Mouse (Mus musculus) heart, embryonic 11.5 days (tissue): ENCODE measurements around the gene Rnf41. TPM values are rescaled to one million over a fixed set of nuclear protein-coding genes. Genes with fewer than 3 reads are reported as not detected.

Source experiments
- ATAC-seq: fragments of 200-750 bp; cut with Nextera tagmentation; replicated peaks from 2 replicates; pipeline ENCODE4 v1.8.0; 2017; ENCODE audit warnings: moderate library complexity; ENCODE audit not compliant: insufficient number of reproducible peaks, low FRiP score, low TSS enrichment
- H3K27ac ChIP-seq: fragments of 300-500 bp; sonication (generic); 2 replicates; pipeline ENCODE4 v1.5.1; 2014; ENCODE audit warnings: mild to moderate bottlenecking, low read depth, low read length
- H3K27me3 ChIP-seq: fragments of 300-500 bp; sonication (generic); 2 replicates; pipeline ENCODE4 v1.6.1; 2014; ENCODE audit warnings: mild to moderate bottlenecking, low read length, mixed read lengths; ENCODE audit not compliant: control insufficient read depth, insufficient read depth
- H3K36me3 ChIP-seq: fragments of 300-500 bp; sonication (generic); 2 replicates; pipeline ENCODE4 v1.6.1; 2014; ENCODE audit warnings: mild to moderate bottlenecking, low read length, moderate library complexity, mixed read lengths; ENCODE audit not compliant: control insufficient read depth, insufficient read depth
- H3K4me1 ChIP-seq: fragments of 300-500 bp; sonication (generic); 2 replicates; pipeline ENCODE4 v1.6.1; 2014; ENCODE audit warnings: low read length; ENCODE audit not compliant: control insufficient read depth, insufficient read depth
- H3K4me2 ChIP-seq: fragments of 300-500 bp; sonication (generic); 2 replicates; pipeline ENCODE4 v1.6.1; 2014; ENCODE audit warnings: mild to moderate bottlenecking, moderate library complexity
- H3K4me3 ChIP-seq: fragments of 300-500 bp; sonication (generic); 2 replicates; pipeline ENCODE4 v1.5.1; 2014; ENCODE audit warnings: low read depth, low read length
- H3K9ac ChIP-seq: fragments of 300-500 bp; sonication (generic); 2 replicates; pipeline ENCODE4 v1.6.1; 2014; ENCODE audit warnings: mild to moderate bottlenecking, low read depth, low read length, moderate library complexity
- H3K9me3 ChIP-seq: fragments of 300-500 bp; sonication (generic); replicated peaks from 2 replicates; pipeline ENCODE4 v1.6.1; 2016; ENCODE audit warnings: low read length; ENCODE audit not compliant: control insufficient read depth
- WGBS: fragments of 180-500 bp; shearing (Covaris S2); extraction: QIAGEN DNeasy Blood & Tissue Kit; methylation state at CpG from one replicate; pipeline ENCODE4 v1.1.7; 2014; ENCODE audit not compliant: insufficient replicate concordance; 5-methylcytosine and 5-hydroxymethylcytosine counted together
- polyA plus RNA-seq: library from polyadenylated mRNA; unstranded; fragments of >200 nt; fragmentation: Nextera tagmentation; extraction: Ambion mirVana; gene quantifications from 2 replicates; pipeline ENCODE4 v1.2.1, GENCODE M21; 2014

Gene Rnf41
- polyA plus RNA-seq, 1 experiment from 2014 or later, result 24.5 TPM

DNA sequence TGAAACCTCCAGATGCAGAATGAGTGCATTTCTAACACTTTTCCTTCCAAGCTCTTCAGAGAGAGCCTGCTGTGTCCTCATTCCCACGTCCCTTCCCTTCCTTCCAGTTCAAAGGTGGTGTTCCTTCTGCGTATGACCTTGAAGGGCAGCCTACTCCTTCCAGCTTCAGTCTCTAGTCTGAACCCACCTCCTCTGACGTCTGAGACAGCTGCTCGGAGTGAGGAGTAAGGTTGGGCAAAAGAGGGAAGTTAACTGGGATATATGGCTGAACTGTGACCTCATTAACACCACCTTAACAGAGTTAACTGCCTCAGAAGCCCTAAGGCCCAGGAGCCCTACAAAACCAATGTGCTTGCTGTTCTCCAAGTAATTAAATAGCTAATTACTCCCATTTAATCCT, 40.9 kb upstream of the Rnf41 start:
- no peak for ATAC-seq
- WGBS, result 51% methylated on average over 4 of the region's 4 CpGs
- Histone ChIP-seq H3K27me3 (no peaks in the 10 kb centered on the region), H3K9me3 (no peaks in the 10 kb centered on the region), H3K36me3 (no peaks in the 10 kb centered on the region), H3K27ac (no peak overlapping the region), H3K4me2 (no peak overlapping the region), H3K9ac (no peak overlapping the region), H3K4me3 (no peak overlapping the region), H3K4me1 (peaks cover 12% of the 10 kb centered on the region)

DNA sequence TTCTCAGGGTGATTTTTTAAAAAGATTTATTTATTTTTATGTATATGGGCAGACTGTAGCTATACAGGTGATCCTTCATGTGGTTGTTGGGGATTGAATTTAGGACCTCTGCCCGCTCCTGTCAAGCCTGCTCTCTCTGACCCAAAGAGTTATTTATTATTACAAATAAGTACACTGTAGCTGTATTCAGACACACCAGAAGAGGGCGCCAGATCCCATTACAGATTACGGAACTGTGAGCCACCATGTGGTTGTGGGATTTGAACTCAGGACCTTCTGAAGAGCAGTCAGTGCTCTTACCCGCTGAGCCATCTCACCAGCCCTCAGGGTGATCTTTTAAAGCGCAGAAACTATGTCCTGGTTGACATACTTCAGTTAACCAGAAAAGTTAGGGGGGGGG, 39.3 kb upstream of the Rnf41 start:
- H3K27me3 ChIP-seq, result no peaks in the 10 kb centered on the region
- no peak for ATAC-seq

DNA sequence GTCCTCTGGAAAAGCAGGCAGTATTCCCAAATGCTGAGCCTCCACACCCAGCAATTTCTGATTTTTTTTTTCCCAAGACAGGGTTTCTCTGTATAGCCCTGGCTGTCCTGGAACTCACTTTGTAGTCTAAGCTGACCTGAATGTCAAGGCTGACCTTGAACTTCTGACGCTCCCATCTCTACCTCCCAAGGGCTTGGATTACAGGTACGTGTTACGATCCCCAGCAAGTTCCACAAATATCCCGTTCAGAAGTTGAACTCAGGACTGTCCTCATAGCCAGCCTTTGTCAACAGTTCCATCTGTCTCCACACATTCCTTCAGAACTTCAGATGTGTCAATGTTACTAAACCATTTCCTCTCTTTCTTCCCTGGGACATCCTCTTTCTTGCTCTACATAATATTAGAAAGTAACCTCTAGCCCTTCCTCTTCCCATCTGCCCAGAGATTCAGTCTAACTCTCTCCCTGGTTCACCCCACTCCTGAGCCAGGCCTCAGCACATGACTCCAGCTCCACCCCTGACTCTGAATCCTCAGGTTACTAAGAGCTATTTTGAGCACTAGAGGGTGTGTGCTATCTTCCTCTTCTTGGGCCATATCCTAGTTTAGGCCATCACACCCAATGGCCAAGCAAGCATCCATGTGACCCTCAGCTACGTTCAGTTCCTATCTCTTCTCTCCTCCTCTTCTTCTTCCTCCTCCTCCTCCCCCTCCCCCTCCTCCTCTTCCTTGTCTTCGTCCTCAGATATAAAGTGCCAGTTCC, 38.3 kb upstream of the Rnf41 start:
- no peak overlapping the region for H3K4me2 ChIP-seq
- no peak overlapping the region for H3K4me3 ChIP-seq
- no peak overlapping the region for H3K9ac ChIP-seq
- no peaks in the 10 kb centered on the region for H3K36me3 ChIP-seq
- no peak for ATAC-seq
- H3K27ac ChIP-seq, result no peak overlapping the region
- H3K4me1 ChIP-seq, result peaks cover 10% of the 10 kb centered on the region
- no peaks in the 10 kb centered on the region for H3K27me3 ChIP-seq
- H3K9me3 ChIP-seq, result no peaks in the 10 kb centered on the region
- 57% methylated on average over 6 of the region's 6 CpGs for WGBS

More for the DNA sequence above, 39.3 kb upstream of the Rnf41 start:
- no peak overlapping the region for H3K4me3 ChIP-seq
- no peaks in the 10 kb centered on the region for H3K9me3 ChIP-seq
- 78% methylated on average over 5 of the region's 5 CpGs for WGBS
- no peak overlapping the region for H3K4me2 ChIP-seq
- H3K4me1 ChIP-seq, result peaks cover 16% of the 10 kb centered on the region
- no peaks in the 10 kb centered on the region for H3K36me3 ChIP-seq
- no peak overlapping the region for H3K9ac ChIP-seq
- no peak overlapping the region for H3K27ac ChIP-seq

DNA sequence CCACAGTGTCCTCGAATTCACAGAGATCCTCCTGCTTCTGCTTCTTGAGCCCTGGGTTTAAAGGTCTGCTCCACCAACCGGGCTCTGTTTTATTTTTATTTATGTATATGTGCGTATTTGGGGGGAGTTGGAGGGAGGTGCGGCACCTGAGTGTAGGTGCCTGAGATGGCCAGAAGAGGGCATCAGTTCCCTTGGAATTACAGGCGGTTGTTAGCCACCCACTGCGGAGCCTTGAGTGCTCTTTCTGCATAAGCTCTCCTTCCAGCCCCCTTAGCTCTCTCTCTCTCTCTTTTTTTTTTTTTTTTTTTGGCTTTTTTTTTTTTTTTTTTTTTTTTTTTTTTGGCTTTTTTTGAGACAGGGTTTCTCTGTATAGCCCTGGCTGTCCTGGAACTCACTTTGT, 37.1 kb upstream of the Rnf41 start:
- Histone ChIP-seq H3K36me3 (peaks cover 3% of the 10 kb centered on the region; the same call in 1 of the 2 replicates), H3K27ac (no peak overlapping the region), H3K4me3 (no peak overlapping the region), H3K4me1 (peaks cover 15% of the 10 kb centered on the region), H3K9ac (no peak overlapping the region), H3K4me2 (no peak overlapping the region), H3K9me3 (no peaks in the 10 kb centered on the region), H3K27me3 (no peaks in the 10 kb centered on the region)
- no peak for ATAC-seq
- 75% methylated on average over 6 of the region's 6 CpGs for WGBS

DNA sequence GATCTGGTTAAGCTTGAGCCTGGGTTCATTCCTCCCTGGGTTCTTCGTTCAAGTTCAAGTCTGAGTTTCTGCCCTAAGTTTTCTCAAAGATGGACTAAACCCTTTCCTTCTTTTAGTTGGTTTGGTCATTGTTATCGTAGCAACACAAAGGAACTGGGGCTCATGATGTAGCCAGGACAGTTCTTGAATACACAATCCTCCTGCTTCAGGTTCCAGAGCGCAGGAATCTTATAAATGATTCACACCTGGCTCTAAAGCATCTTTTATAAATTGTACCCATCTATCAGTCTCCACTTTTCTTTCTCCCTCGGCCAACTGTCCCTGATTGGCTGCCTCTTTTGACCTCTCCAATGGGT, 35.4 kb upstream of the Rnf41 start:
- ATAC-seq, result no peak
- peak overlapping the region; percentile 99; the same call in 1 of the 2 replicates for H3K9ac ChIP-seq
- peaks cover 14% of the 10 kb centered on the region for H3K4me1 ChIP-seq
- peak overlapping the region; percentile 83 for H3K27ac ChIP-seq
- H3K36me3 ChIP-seq, result peaks cover 12% of the 10 kb centered on the region; the same call in 1 of the 2 replicates
- WGBS, result 49% methylated on average over 4 of the region's 4 CpGs
- H3K27me3 ChIP-seq, result no peaks in the 10 kb centered on the region
- no peaks in the 10 kb centered on the region for H3K9me3 ChIP-seq
- H3K4me3 ChIP-seq, result peak overlapping the region; percentile 96
- H3K4me2 ChIP-seq, result peak overlapping the region; percentile 90

DNA sequence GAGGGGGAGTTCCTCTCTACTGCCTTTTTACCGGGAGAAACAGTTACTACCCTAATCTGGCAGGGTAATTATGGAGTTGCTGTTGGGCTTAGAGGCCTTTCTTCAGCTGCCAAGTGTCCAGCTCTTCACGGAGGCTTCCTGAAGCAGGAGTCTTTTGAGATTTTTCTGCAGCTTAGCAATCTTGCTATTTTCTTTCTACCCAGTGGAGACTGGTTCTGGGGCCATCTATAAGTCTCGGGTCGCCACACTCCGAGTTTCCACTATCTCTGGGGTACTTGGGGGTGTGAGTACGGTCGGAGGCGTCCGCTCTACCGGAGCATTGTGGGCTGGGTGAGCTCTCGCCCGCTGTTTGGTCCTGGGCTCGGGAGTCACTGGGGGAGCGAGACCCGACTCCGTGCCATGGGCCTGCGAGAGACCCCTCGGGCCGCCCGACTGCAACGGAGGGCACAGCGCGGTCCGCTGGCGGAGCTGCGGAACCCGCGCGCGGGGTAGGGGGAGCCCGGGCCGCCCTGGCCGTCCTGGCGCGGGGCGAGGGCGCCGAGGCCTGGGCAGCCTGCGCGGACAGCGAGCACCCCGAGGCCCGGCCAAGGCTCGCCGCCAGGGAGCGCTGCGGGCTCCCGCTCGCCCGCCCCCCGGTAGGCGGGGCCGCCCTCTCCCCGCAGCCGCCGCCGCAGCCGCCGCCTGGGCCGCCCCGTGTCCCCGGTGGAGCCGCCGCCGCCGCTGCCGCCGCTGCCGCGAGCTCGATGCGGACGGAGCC, 34.8 kb upstream of the Rnf41 start, which contains the start of gene Ankrd52:
Gene Ankrd52, plus strand, starts transcription at position 661 of the 757 bp plus-strand sequence.
- H3K36me3 ChIP-seq, result peaks cover 12% of the 10 kb centered on the region; the same call in 1 of the 2 replicates
- peaks cover 14% of the 10 kb centered on the region for H3K4me1 ChIP-seq
- H3K9ac ChIP-seq, result peak within 1 kb of the TSS; percentile 99
- peak; percentile 90 for ATAC-seq
- H3K4me2 ChIP-seq, result peak within 1 kb of the TSS; percentile 90
- no peaks in the 10 kb centered on the region for H3K27me3 ChIP-seq
- H3K9me3 ChIP-seq, result no peaks in the 10 kb centered on the region
- peak within 1 kb of the TSS; percentile 96 for H3K4me3 ChIP-seq
- peak within 1 kb of the TSS; percentile 83 for H3K27ac ChIP-seq
- under 1% methylated on average over 35 of the region's 73 CpGs for WGBS

DNA sequence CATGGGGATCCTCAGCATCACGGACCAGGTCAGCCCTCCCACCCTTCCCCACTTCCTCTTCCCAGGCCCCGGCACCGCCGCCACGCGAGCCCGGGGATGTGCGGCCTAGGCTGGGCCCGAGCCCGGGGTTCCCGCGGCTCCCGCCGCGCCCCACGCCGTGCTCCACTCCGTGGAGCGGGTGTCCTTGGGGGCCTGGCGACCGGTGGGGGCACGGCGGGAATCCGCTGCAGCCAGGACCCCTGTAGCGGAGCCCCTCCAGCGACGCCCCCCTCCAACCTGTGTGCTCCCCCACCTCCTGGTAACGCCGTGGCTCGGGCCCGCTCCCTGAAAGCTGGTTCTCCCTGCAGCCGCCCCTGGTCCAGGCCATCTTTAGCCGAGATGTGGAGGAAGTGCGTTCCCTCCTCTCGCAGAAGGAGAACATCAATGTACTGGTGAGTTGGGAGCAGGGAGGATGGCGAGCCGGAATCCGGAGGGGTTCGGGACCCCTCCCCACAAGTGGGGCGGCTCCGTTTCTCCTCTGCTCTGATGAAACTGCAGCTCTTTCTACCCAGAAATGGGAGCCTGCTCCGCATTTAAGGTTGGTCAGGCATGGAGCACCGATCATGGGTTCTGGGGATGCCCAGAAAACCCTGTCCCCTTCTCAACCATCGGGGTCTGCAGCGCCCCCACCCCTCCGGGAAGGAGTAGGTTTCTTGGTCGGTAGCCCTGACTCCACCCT, 34.1 kb upstream of the Rnf41 start:
- Histone ChIP-seq H3K9me3 (no peaks in the 10 kb centered on the region), H3K27me3 (no peaks in the 10 kb centered on the region), H3K4me3 (peak overlapping the region; percentile 96), H3K9ac (peak overlapping the region; percentile 99), H3K4me1 (peaks cover 14% of the 10 kb centered on the region), H3K36me3 (peaks cover 18% of the 10 kb centered on the region), H3K4me2 (peak overlapping the region; percentile 90), H3K27ac (peak overlapping the region; percentile 83)
- 0% methylated on average over 39 of the region's 47 CpGs for WGBS
- peak; percentile 60 for ATAC-seq

DNA sequence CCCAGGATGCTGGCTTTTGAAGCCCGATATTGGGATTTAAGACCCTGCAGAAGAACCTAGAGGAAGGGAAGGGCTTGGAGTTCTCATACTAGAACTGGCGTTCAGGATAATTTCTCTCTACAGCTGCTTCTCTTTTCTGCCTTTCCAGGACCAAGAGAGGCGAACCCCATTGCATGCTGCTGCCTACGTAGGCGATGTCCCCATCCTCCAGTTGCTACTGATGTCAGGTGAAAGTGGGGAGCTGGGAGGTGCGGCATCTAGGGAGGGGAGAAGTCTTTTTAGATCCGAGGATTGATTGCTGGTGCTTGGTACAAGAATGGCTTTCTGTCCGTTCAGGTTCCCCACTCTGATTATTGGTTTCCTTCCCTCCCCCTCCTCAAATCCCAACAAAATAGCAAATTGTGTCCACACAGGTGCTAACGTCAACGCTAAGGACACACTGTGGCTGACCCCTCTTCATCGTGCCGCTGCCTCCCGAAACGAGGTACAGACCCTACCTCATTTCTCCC, 33.5 kb upstream of the Rnf41 start:
- Histone ChIP-seq H3K4me2 (peak overlapping the region; percentile 90), H3K27me3 (no peaks in the 10 kb centered on the region), H3K4me1 (peaks cover 14% of the 10 kb centered on the region), H3K9me3 (no peaks in the 10 kb centered on the region), H3K36me3 (peaks cover 22% of the 10 kb centered on the region), H3K27ac (no peak overlapping the region; the same call in 1 of the 2 replicates), H3K9ac (peak overlapping the region; percentile 99), H3K4me3 (peak overlapping the region; percentile 96)
- WGBS, result 62% methylated on average over 14 of the region's 14 CpGs
- no peak for ATAC-seq
